Mouse (Mus musculus) kidney, adult 18-20 months (tissue): ENCODE data around the gene Sugct.
"Not testable (repeated sequence)": the region's sequence is repeated elsewhere in the genome, so short reads cannot be mapped to it uniquely, and the experiment has no call there.

Source experiments
- DNase-seq: peaks from one replicate; pipeline ENCODE4 v3.0.0; 2021

Gene Sugct

DNA sequence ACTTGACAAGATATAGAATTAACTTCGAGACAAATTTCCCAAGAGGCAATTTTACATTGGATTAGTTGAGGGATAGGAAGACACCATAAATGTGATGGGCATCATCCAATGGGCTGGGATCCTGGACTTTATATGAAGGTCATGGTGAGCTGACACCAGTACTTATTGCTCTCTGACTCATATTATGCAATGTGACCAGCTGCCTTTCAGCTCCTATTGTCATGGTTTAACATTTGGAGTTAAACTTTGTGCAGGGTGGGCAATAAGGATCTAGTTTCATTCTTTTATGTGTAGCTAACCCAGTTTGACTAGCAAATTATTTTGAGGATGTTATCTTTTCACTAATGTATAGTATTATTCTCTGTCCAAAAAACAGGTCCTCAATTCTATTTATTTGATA lies 854.4 kb downstream of the Sugct start:
- DNase-seq: no peak

DNA sequence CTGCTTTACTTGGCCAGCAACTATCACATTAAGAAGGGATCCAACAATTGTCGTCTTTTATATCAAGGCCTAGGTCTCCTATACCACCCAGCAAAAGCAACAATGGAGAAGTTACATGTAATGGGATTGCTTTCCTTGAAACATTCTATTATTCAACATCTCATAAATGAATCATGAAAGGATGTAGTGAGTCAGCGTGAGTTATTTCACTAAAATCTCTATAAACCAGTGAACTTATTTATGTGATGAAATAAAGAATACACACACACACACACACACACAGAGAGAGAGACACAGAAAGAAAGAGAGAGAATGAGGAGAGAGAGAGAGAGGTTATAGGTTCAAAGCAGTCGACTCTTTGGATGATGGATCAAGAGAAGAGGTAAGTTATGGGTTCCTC lies 856.9 kb downstream of the Sugct start:
- DNase-seq: no peak

DNA sequence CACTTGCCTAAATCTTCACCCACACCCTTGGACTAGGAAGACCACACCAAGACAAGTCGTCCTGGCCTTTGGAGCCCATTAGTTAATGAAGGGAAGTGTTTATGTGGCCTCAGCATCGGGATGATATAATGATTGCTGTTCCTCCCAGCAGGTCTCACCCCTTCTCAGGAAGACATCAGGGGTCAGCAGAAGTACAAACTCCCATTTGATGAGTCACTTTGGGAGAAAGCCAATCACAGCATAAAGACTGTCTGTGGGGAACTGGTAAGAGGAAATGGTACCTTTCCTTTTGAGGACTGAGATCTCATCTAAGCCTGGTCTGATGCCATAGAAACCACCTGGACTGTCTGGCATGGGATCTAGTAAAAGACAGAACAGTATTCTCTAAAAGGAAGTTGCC lies 860.2 kb downstream of the Sugct start:
- no peak for DNase-seq

DNA sequence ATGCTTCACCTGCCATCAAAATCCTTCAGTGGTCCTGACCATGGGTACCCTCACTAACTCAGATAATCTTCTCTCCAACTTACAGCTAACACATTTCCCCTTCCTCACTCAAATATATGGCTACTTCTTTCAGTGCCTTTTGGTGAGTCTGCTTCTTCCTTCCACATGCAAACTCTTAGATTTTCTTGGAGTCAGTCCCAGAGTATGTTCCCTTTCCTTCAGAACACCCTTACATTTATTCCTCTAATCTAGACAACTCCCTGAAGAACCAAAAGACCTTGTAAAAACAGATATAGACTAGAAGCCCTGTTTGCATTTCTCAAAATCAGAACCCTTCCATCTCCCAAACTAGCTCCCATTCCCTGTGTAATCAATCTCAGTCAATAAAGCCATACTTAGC lies 862.3 kb downstream of the Sugct start:
- no peak for DNase-seq

DNA sequence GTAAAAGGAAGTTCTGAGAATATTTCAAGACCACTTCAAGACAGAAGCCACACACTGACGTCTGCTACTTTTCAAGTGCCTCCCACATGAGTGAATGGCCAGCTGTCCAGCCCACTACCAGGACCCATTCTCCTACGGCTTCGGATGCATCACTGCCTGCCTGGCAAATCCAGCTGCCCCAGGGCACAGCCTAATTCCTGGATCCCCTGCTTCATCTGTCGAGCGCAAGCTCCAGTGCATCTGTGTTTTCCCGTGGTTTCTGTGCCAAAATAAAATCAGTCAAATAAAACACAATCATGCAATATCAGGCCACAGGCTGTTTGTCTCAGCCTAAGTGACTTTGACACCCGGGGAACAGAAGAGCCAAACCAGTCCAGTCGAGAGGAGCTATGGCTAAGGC lies 863.5 kb downstream of the Sugct start:
- no peak for DNase-seq

DNA sequence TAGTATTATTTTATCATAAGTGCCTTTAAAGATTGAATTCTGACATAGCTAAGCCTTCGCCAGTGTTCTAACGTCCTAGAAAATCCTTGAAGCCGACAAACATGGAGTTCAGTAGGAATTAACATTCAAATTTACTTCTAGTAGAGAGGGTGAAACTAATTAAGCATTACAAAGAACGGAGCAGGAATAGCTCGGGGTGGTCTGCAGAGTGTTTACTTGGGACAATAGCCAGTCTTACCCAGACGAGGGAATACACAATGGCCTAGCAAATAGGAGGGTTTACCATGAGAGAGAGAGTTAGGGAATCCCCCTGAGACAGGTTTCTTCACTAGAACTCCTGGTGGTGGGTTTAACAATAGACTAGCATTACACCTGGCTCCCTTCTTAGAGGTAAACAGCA lies 865.1 kb downstream of the Sugct start:
- DNase-seq: not testable (repeated sequence)

DNA sequence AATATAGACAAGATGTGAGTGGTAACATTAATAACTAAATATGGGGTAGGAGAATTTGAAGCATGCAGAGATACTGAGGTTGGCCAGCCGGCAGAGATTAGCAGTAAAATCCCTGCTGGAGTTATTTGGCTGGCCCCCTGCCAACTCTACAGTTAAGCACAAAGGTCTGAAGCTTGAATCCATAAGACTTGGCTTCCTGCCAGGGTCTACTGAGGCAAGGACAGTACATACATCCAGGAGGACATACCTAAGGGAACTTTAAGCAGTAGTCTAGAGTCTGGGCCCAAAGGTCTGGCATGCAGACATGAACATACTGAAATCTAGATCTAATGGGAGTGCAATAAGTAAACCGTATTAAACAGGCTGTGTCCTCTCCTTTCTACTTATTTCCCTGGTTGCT lies 865.8 kb downstream of the Sugct start:
- DNase-seq: no peak

DNA sequence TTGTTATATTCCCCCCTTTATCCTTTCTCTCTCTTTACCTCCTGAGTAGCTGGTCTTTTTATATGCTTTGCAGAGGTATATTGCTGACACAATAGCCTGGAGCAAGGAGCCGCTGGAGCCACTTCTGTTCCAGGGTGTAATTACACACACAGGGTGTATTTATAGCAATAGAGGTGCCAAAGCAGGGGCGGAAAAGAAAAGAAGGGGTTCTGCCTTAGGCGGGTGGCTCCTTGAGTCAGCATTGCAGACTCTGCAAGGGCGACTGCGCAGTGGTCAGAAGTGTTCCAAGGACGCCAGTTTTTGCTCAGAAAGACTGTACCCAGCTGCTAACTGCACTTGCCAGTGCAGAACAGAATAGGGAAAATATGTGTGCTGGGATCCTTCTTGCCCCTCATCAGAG lies 869.7 kb downstream of the Sugct start:
- DNase-seq: no peak

DNA sequence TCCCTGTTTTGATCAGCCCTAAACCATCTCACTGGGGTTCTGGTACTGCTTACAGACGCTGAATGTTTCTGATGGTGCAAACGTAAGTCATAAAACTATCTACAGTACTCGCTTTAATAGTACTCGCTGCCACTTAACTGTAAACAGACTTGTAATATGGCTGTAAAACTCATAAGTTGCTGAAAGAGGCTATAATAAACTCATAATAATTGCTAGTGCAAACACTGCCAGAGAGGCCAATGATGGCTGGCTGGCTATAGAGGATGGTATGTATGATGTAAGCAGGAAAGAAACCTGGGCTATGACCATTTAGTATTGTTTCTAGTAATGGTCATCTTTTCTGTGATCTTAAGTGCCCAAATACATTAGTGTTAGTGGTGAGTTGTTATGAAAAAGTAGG lies 873.6 kb downstream of the Sugct start:
- DNase-seq: no peak

DNA sequence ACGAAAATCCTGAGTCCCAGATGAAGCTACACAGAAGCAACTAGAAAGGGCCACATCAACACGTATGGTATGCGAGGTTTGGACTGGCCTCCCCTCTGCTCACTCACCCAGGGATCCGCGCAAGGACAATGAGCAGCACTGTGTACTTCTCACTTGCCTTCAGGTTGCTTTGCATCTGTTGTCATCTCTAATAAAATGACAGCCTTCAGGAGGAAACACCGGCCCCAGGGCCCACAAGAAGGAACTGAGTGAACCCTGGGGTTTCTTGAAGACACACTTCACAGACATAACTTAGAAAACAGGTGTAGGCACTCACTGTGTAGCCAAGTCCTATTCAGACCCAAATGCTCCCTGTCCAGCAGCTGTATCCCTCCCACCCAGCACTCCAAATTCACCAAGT lies 877.9 kb downstream of the Sugct start:
- DNase-seq: no peak

DNA sequence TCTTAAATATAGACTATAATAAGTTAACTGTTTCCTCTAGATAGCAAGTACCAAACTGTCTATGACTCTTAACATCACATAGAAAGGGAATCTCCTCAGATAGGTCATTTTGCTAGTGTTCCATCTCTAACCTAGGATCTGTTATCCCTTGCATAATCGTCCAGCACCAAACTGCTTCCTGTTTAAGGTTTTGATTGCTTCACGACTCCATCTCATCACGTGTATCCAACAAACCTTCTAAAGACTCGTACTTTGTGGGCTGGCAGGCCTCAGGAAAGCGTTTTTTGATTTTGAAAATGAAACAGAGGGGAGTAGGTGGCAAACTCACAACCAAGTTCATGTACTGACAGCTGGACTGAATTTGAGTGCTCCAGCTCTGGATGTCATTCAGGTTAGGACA lies 878.6 kb downstream of the Sugct start:
- no peak for DNase-seq

DNA sequence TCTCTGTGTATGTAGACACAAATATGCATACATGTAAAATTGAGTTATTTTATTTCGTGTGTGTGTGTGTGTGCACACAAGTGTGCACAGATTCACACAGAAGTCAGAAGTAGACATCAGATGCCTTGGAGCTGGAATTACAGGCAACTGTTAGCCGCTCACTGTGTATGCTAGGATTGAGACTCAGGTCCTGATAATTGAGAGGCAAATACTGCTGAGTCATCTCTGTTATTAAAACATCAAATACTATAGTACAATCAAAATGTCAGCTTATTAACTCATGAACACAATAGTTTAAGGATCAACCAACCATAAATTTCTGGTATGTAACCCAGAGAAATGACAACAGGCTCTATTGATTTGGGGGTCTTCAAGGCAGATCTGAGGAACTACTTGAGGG lies 883.1 kb downstream of the Sugct start:
- no peak for DNase-seq
